Mouse (Mus musculus) left cerebral cortex, postnatal 25 days (tissue): ENCODE results near the gene Atp5g1. TPM values are rescaled to one million over a fixed set of nuclear protein-coding genes. Genes with fewer than 3 reads are reported as not detected.

Experiments used
- DNase-seq, 2 experiments: peaks; one replicate each; pipeline ENCODE4 v3.0.0; 2022; ENCODE audit warnings: low spot score in 2 of 2, mixed read lengths in 1 of 2
- intact Hi-C: fragments of 180-260 bp; cut with DNase I; formaldehyde crosslinking; loops from one replicate; pipeline ENCODE4 v1.15.1; 2025
- total RNA-seq, 2 experiments: library from RNA; stranded (reverse); gene quantifications; 2 replicates each; pipeline ENCODE4 v1.2.3; 2021

The Atp5g1 gene
- total RNA-seq, 2 experiments from 2014 or later, result 435 to 483 TPM

DNA sequence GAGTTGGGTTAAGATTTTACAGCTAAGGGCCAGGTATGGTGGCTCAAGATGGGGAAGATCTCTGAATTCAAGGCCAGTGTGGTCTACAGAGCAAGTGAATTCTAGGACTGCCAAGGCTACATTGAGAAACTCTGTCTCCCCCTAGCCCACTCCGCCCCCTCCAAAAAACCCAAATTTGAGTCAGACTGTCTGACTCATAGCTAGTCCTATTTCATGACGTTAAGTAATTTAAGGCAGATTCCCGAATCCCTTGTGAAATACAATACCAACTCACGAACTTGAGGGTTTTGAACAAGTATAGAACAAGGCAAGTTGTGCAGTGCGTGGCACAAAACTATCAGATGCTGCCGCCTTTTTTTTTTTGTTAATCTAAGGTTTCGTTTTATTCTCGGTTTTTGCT, 41.4 kb downstream of the Atp5g1 start:
- intact Hi-C loops, result loop anchor here (5.0 kb wide), 1 partner anchor 207 kb away; no protein-coding TSS in a partner anchor

DNA sequence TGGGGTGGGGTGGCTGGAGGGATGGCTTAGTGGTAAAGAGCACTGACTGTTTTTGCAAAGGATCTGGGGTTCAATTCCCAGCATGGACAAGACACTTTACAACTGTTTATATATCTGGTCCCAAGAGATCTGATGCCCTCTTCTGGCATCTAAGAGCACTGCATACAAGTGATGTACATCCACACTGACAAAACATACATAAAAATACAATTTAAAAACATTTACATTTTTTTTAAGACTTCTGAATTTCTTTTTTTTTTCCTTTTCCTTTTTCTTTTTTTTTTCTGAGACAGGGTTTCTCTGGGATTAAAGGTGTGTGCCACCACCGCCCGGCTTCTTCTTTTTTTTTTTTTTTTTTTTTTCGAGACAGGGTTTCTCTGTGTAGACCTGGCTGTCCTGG, 42.2 kb downstream of the Atp5g1 start:
- intact Hi-C loops, result loop anchor here (5.0 kb wide), 1 partner anchor 206 kb away; no protein-coding TSS in a partner anchor
- DNase-seq, result no peak

More for the DNA sequence above, 41.4 kb downstream of the Atp5g1 start:
- DNase-seq, result no peak

DNA sequence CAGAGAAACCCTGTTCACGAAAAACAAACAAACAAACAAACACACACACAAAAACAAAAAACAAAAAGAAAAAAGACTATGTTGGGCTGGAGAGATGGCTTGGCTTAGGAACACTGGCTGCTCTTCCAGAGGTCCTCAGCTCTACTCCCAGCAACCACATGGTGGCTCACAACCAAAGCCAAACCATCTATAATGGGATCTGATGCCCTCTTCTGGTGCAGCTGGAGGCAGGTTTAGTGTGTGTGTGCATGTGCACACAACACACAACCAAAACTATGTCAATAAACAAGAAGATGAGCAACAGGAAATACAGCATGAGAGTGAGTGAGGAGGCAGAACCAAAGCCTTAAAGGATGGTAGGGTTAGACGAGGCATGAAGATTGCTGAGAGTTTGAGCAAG, 43.8 kb downstream of the Atp5g1 start:
- intact Hi-C loops, result loop anchor here (5.0 kb wide), 1 partner anchor 204 kb away; no protein-coding TSS in a partner anchor
- DNase-seq, result no peak

DNA sequence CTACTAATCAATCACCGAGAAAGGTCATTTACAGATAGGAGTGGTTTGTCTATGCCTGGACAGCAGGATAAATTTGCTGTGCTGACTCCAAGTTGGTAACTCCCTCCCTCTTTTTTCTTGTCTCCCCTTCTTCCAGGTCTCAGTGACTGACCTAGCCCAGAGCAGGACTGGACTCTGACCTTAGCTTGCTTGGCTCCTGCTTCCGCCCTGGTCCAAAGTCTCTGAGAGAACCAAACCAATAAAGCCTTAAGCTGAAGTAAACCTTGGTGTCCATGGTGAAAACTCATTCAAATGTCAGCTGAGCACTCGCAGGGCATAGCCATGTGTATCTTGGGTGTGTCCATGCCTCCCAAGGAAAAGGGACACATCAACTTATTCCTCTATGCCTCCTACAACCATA, 44.9 kb downstream of the Atp5g1 start:
- intact Hi-C loops, result loop anchor here (5.0 kb wide), 1 partner anchor 203 kb away; no protein-coding TSS in a partner anchor
- no peak for DNase-seq

DNA sequence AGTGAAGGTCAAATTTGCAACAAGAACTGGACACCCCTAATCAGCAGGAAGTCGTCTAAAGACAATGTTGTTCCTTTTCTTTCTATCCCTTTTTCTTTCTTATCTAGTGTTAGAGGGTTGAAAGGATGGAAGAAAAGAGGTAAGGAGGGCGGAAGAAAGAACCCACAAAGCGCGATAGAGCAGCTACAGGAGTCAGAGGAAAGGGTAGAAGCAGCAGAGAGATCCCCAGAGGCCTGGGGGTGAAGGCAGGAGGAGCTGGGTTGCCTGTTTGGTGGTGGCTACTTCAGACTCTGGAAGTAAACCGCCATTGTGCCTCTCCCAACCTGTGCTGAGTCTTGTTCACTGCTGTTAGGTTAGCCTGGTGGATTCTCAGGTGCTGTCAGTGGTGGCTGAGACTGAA, 47.3 kb downstream of the Atp5g1 start:
- DNase-seq, result no peak
- intact Hi-C loops, result no loop called here

DNA sequence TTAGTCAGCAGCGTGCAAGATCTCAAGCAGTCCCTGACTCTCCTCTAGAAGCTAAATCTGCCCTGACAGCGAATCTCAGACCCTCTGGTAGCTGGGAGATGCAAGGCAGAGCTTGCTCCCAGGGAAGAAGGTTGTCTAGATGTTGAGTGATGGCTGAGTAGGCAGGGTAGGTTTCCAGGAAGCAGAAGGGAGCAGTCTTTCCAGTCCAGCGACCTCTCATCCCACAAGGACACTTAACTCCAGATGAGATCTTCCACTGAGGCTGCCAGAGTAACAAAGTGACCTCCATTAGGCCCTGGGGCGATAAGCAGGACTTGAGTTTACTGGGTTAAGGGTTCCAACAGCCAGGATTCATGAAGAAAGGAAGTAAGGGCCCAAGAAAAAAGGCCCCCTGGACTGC, 54.8 kb downstream of the Atp5g1 start:
- intact Hi-C loops, result no loop called here
- no peak for DNase-seq

Other genes with a start within 250 kb of the Atp5g1 start
- 1 to 10 TPM; 2.6 to 3.2 TPM for gene Gngt2, start 238.5 kb downstream of the Atp5g1 start, total RNA-seq
- gene Abi3, start 233.2 kb downstream of the Atp5g1 start, total RNA-seq, result 1 to 10 TPM; 6.4 to 6.5 TPM
- gene B4galnt2, start 160.8 kb downstream of the Atp5g1 start, total RNA-seq, result not detected
- under 1 TPM; 0.18 to 0.34 TPM for gene Igf2bp1, start 69.7 kb downstream of the Atp5g1 start, total RNA-seq
- not detected for gene Gip, start 51.1 kb downstream of the Atp5g1 start, total RNA-seq
- 10 to 100 TPM; 95.0 to 97.4 TPM for gene Snf8, start 40.8 kb downstream of the Atp5g1 start, total RNA-seq
- 10 to 100 TPM; 54.9 to 58.7 TPM for gene Ube2z, start 10.3 kb downstream of the Atp5g1 start, total RNA-seq
- not detected for gene Calcoco2, start 36.3 kb upstream of the Atp5g1 start, total RNA-seq
- gene Ttll6, start 58.1 kb upstream of the Atp5g1 start, total RNA-seq, result not detected
- not detected for gene Hoxb13, start 118.6 kb upstream of the Atp5g1 start, total RNA-seq
- gene Hoxb9, start 195.8 kb upstream of the Atp5g1 start, total RNA-seq, result not detected
- gene Hoxb8, start 206.2 kb upstream of the Atp5g1 start, total RNA-seq, result not detected
- not detected for gene Hoxb7, start 211.0 kb upstream of the Atp5g1 start, total RNA-seq
- not detected for gene Hoxb6, start 216.8 kb upstream of the Atp5g1 start, total RNA-seq
- gene Hoxb5, start 227.7 kb upstream of the Atp5g1 start, total RNA-seq, result not detected
- not detected for gene Hoxb4, start 242.6 kb upstream of the Atp5g1 start, total RNA-seq
- not detected for gene Hoxb3, start 247.7 kb upstream of the Atp5g1 start, total RNA-seq